Mouse (Mus musculus) cerebellum, adult 2 months (tissue): Measurements from ENCODE around the gene Serpine1. TPM values are rescaled to one million over a fixed set of nuclear protein-coding genes. Genes with fewer than 3 reads are reported as not detected.

Experiments used
- DNase-seq, 2 experiments: peaks; one replicate each; pipeline ENCODE4 v3.0.0; 2021
- H3K27ac ChIP-seq: fragments of 200-500 bp; 2 replicates; pipeline ENCODE4 v1.5.1; 2012; ENCODE audit warnings: low read length, control low read depth, inconsistent platforms; ENCODE audit not compliant: insufficient read depth
- H3K27me3 ChIP-seq: fragments of 200-500 bp; 2 replicates; pipeline ENCODE4 v1.6.1; 2012; ENCODE audit warnings: inconsistent platforms, mild to moderate bottlenecking, low read length, moderate library complexity; ENCODE audit not compliant: control insufficient read depth, insufficient read depth
- H3K4me1 ChIP-seq: fragments of 200-500 bp; 2 replicates; pipeline ENCODE4 v1.6.1; 2011; ENCODE audit warnings: low read length; ENCODE audit not compliant: control insufficient read depth, insufficient read depth
- H3K4me3 ChIP-seq: fragments of 200-500 bp; replicated peaks from 2 replicates; pipeline ENCODE3; 2011; ENCODE audit warnings: mild to moderate bottlenecking, low read depth, low read length, control low read depth; ENCODE audit not compliant: insufficient read depth
- CTCF ChIP-seq: fragments of 200-500 bp; IDR thresholded peaks from 2 replicates; pipeline ENCODE4 v1.5.1; 2011; ENCODE audit warnings: low read depth, mild to moderate bottlenecking, control low read depth, low read length, moderate library complexity, borderline replicate concordance; ENCODE audit not compliant: insufficient read depth
- POLR2A ChIP-seq: fragments of 200-500 bp; IDR thresholded peaks from 2 replicates; pipeline ENCODE4 v1.6.1; 2011; ENCODE audit warnings: low read length, control low read depth, borderline replicate concordance; ENCODE audit not compliant: insufficient read depth
- WGBS: fragments of 180-500 bp; shearing (Covaris S2); methylation state at CpG from one replicate; pipeline ENCODE4 v1.1.7; 2018; 5-methylcytosine and 5-hydroxymethylcytosine counted together
- polyA plus RNA-seq: library from polyadenylated mRNA; depleted of rRNA; stranded (reverse); fragments of >200 nt; gene quantifications from 2 replicates; pipeline ENCODE4 v1.2.3, GENCODE M21; 2012

Serpine1 gene
- polyA plus RNA-seq, 1 experiment: 0.38 TPM

DNA sequence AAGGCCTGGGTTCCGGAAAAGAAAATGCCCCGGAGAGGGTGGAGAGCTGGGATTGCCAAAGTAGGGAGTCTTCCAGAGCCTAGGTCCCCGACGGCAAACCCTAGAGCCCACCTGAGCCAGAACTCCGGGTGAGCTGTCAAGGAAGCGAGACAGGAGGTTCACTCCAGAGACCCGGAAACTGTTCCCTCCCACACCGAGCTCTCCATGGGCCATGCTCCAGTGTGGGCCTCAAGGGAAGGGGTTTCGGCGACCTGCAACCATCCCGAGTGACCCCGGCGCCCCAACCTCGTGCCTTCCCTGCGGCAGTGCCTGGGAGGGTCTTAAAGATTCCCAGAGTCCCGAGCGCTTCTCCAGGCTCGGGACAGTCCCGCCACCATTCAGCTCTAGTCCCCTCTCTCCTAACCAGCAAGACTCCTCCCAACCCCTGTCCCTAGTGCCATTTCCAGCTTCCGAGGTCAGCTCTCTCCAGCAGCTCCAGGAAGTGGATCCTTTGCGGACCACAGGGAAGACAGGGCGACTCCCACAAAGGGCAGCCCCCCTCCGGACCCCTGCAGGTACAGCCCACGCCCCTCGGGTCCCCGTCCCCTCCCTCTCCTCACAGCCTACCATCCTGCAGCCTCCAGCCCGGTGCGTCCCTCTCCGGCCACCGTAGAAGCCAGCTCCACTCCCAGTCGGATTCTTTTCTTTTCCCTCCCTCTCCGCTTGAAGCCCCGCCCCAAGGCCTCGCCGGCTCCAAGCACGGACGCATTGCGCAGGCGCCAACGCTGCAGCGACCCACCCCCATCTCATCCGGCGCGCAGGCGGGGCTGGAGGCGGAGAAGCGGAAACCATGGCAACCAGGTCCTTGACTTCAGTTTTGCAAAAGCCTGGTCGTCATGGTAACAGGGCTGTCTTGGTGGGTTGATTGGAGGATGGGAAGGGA lies 26.4 kb downstream of the Serpine1 start, which contains the start of gene Ap1s1:
Gene Ap1s1, minus strand, starts transcription at position 734 of the 922 bp plus-strand sequence.
- H3K4me1 ChIP-seq: no peaks in the 10 kb centered on the region
- TF ChIP-seq CTCF (no peak), POLR2A (peak; percentile 49; the same call in 1 of the 2 replicates)
- WGBS: under 1% methylated on average over 48 of the region's 48 CpGs
- peak within 1 kb of the TSS; percentile 68 for H3K4me3 ChIP-seq
- peak within 1 kb of the TSS; percentile 12; the same call in 1 of the 2 replicates for H3K27ac ChIP-seq
- DNase-seq: peak; percentile 99
- no peaks in the 10 kb centered on the region for H3K27me3 ChIP-seq

- Histone ChIP-seq H3K27ac (no peak overlapping the region), H3K27me3 (no peaks in the 10 kb centered on the region), H3K4me3 (no peak overlapping the region), H3K4me1 (no peaks in the 10 kb centered on the region)
- DNase-seq: no peak
- 96% methylated on average over 7 of the region's 7 CpGs for WGBS
- TF ChIP-seq POLR2A: no peak
- no peak for TF ChIP-seq CTCF
These were observed 28.1 kb downstream of the Serpine1 start for GRCm38 (mm10) chr5:137043997-137044396.

- Histone ChIP-seq H3K4me1 (no peaks in the 10 kb centered on the region), H3K27me3 (no peaks in the 10 kb centered on the region), H3K4me3 (no peak overlapping the region), H3K27ac (no peak overlapping the region)
- no peak for TF ChIP-seq POLR2A
- TF ChIP-seq CTCF: no peak
- no peak for DNase-seq
- WGBS: 88% methylated on average over 10 of the region's 10 CpGs
These were observed 30.6 kb downstream of the Serpine1 start for GRCm38 (mm10) chr5:137041442-137041841.

DNA sequence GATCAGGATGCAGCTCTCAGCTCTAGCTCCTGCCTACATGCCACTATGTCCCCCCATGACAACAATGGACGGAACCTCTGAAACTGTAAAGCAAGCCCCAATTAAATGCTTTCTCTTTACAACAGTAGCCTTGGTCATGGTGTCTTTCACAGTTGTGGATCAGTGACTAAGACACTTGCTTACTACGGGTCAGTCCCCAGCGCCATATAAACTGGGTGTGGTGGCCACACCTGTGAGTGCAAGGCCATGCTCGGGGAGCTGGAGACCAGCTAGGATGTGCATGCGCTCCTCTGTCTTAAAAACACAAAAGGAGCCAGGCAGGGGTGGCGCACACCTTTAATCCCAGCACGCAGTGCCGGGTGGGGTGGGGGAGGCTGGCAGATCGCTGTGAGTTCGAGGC lies 32.6 kb downstream of the Serpine1 start:
- TF ChIP-seq CTCF (no peak), POLR2A (no peak)
- Histone ChIP-seq H3K27ac (no peak overlapping the region), H3K4me1 (no peaks in the 10 kb centered on the region), H3K27me3 (no peaks in the 10 kb centered on the region), H3K4me3 (no peak overlapping the region)
- no peak for DNase-seq
- 93% methylated on average over 10 of the region's 10 CpGs for WGBS

DNA sequence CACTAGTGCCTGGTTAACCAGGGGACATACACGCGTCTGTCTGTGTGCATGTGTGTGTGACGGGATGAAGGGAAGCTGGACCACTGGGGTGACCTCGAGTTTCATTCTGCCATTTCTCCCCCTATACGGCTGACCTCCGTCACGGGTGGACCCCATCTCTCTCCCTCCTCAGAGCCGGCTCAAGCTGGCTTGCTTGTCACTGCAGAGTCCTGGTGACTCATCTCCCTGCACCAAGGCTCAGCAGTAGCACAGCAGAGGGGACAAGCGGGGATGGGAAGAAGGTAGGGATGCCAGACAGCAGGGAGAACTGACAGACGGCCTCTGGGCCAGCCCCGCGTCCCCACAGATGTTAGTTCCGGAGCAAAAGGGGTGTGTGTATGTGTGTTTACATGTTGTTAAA lies 35.9 kb downstream of the Serpine1 start:
- H3K4me1 ChIP-seq: no peaks in the 10 kb centered on the region
- 83% methylated on average over 13 of the region's 13 CpGs for WGBS
- no peak for DNase-seq
- no peak overlapping the region for H3K27ac ChIP-seq
- TF ChIP-seq CTCF: no peak
- no peak for TF ChIP-seq POLR2A
- H3K27me3 ChIP-seq: no peaks in the 10 kb centered on the region
- H3K4me3 ChIP-seq: no peak overlapping the region

GRCm38 (mm10) chr5:137032641-137033074 lies 39.4 kb downstream of the Serpine1 start:
- Histone ChIP-seq H3K4me3 (peak overlapping the region; percentile 54), H3K27ac (no peak overlapping the region), H3K4me1 (no peaks in the 10 kb centered on the region), H3K27me3 (no peaks in the 10 kb centered on the region)
- 1% methylated on average over 47 of the region's 49 CpGs for WGBS
- peak; percentile 79 to 82 for DNase-seq
- TF ChIP-seq CTCF: no peak
- no peak for TF ChIP-seq POLR2A

DNA sequence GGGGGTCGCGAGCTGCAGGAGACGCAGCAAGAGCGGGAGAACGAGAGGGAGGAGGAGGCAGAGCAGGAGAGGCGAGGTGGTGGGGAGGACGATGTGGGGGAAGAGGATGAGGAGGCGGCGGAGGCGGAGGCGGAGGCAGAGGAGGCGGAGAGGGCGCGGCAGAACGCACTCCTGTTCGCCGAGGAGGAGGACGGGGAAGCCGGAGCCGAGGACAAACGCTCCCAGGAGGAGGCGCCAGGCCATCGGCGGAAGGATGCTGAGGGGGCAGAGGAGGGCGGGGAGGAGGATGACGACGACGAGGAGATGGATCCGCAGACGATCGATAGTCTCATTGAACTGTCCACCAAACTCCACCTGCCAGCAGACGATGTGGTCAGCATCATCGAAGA lies 40.0 kb downstream of the Serpine1 start:
- no peak for TF ChIP-seq POLR2A
- no peak for TF ChIP-seq CTCF
- H3K4me1 ChIP-seq: no peaks in the 10 kb centered on the region
- peak; percentile 54 to 61 for DNase-seq
- no peaks in the 10 kb centered on the region for H3K27me3 ChIP-seq
- WGBS: under 1% methylated on average over 33 of the region's 33 CpGs
- no peak overlapping the region for H3K27ac ChIP-seq
- peak overlapping the region; percentile 54 for H3K4me3 ChIP-seq
